Mouse (Mus musculus): Measurements from ENCODE around the gene Hist1h3c.

Hist1h3c gene

DNA sequence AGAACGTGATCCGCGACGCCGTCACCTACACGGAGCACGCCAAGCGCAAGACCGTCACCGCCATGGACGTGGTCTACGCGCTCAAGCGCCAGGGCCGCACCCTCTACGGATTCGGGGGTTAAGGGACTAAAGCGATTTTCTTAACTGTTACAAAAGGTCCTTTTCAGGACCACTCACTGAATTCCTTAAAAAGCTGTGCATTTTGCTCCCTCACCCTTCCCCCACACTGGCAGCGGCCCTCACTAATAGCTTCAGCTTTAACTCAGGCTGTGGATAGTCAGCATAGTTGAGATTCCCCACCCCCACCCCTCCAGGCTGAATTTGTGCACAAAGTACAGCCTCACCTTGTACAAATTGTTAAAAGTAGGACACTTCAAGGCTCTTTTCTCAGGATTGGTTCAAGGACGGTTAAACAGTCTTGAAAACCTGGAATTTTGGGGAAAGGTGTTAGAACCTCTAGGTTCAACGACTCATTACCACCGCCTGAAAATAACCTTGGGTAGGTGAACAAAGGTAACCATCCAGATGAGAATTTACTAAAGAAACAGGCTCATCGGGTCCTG is 11.9 kb upstream of the Hist1h3c start:
- DNase-seq: peak; percentile 29

DNA sequence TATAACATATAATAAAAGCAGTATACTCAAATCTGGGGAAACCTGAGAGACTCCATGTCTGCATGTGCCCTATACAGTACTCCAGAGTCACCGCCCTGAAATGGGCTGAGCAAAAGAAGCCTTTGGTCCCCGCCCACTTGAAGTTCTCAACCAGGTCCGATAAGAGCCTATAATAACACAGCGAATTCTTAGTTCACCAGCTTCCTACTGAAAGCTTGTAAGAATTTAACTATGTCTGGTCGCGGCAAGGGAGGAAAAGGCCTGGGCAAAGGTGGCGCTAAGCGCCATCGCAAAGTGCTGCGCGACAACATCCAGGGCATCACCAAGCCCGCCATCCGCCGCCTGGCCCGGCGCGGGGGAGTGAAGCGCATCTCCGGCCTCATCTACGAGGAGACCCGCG is 11.4 kb upstream of the Hist1h3c start, which contains the start of gene Hist1h4b:
Hist1h4b (plus strand) TSS at position 224 of the 400 bp plus-strand sequence.
- DNase-seq: peak; percentile 94

DNA sequence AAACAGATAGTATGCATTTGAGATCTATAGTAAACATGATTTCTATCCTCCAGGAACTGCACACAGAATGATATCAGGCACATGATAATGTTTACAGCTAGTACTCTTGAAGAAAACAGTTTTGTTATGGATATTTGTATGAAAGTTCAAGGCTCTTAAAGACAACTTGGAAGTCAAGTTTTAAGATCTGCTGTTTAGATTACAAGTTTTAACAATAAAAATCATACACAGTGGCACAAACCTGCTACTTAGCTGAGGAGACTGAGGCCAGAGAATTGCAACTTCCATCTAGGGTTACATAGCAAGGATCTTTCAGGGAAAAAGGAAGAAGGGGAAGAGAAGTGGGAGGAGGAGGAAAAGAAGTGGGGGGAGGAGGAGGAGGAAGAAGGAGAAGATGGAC is 9.6 kb upstream of the Hist1h3c start:
- DNase-seq: no peak

DNA sequence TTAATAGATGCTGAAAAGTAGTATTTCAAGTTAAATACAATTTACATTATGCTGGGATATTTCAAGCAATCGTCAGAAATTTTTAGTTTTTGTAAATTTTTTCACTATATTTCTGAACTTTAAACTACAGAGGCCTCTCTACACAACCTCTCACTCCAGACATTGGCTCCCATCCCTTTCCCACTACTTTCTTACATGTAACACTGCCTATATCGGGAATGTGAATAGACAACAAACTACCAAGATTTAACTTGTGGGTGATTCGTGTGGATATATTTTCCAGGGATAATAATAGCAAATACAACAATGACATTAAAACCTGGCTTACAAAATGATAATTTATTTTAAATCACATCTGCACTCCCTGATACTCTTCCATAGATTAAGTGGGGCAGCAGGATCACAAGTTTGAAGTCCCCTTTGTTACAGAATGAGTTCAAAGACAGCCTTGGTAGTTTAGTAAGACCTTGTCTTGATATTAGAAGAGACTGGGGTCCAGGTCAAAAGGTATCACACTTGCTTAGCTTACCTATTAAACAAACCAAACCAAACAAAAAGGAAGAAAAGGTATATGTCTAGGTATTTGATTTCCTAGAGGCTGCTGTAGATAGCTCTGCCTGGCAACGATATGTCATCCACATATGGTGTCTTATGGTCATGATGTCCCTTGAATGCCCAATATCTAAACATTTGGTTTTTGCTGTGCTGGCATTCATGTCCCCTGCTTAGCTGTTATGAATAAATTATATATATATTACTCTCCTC is 8.1 kb upstream of the Hist1h3c start:
- no peak for DNase-seq

DNA sequence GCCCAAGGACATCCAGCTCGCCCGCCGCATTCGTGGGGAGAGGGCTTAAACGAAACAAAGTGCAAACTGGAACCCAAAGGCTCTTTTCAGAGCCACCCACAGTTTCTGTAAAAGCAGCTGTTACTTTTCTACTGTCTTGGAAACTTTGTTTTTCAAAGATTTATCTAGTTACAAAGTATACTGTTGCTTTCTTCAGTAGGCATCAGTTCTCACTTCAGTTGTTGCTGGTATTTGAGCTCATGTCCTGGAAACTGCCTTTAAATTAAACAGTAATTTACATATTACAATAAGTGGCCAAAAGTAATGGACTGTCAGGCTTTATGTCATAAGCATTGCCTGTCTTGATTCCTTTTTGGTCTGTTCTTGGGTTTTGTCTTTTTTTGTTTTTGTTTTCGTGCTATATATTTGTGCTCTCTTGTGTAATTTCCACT is 7.4 kb upstream of the Hist1h3c start:
- DNase-seq: no peak

DNA sequence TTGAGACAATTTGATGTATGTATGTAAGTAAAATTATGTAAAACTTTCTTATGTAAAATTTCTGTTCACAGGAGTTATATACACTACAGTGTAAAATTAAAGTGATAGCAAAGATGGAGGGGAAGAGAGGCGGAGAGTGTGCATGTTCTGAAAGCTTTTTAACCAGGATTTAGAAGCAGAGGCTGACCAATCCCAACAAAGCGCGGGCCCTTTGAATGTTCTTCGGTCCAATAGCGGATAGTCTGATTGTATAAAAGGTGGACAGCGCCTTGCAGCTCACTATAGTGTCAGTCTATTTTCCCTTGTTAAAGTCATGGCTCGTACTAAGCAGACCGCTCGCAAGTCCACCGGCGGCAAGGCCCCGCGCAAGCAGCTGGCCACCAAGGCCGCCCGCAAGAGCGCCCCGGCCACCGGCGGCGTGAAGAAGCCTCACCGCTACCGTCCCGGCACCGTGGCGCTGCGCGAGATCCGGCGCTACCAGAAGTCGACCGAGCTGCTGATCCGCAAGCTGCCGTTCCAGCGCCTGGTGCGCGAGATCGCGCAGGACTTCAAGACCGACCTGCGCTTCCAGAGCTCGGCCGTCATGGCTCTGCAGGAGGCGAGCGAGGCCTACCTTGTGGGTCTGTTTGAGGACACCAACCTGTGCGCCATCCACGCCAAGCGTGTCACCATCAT is 6.8 kb upstream of the Hist1h3c start, which contains the start of gene Hist1h3b:
Hist1h3b (plus strand) TSS at position 201 of the 675 bp plus-strand sequence.
- DNase-seq: peak; percentile 91

DNA sequence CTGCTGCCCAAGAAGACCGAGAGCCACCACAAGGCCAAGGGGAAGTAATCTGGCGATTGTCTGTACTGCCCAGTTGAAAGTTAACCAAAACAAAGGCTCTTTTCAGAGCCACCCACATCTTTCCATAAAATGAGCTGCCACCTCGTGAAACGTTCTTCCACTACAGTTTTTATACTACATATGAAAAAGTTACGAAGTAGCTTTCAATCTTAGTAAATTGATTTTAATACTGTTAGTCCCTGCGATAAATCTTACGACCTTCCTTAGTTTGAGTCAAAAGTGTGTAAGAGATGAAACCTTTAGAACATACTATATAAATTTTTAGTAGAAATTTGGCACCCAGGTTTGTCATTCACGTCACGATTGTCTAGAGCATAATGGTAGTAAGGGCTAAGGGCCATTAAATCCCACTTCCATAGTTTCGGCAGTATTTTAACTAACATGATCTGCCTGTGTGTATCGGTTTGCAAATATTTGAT is 6.1 kb upstream of the Hist1h3c start:
- no peak for DNase-seq

DNA sequence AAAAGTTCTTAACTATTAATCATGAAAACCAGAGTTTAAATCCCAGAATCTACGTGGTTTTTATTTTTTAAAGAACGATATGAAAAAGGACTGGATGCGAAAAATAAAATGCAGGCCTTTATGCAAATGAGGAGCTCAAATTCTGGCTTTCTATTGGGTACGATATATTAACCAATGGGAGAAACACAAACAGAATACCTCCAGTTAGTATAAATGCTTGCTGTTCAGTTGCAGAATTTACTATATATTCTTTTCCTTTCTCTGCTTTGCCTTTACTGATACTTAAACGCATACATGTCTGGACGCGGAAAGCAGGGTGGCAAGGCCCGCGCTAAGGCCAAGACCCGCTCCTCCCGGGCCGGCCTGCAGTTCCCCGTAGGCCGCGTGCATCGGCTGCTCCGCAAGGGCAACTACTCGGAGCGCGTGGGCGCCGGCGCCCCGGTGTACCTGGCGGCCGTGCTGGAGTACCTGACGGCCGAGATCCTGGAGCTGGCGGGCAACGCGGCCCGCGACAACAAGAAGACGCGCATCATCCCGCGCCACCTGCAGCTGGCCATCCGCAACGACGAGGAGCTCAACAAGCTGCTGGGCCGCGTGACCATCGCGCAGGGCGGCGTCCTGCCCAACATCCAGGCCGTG is 5.6 kb upstream of the Hist1h3c start, which contains the start of gene Hist1h2ab:
Hist1h2ab (plus strand) TSS at position 288 of the 639 bp plus-strand sequence.
- peak; percentile 74 for DNase-seq

DNA sequence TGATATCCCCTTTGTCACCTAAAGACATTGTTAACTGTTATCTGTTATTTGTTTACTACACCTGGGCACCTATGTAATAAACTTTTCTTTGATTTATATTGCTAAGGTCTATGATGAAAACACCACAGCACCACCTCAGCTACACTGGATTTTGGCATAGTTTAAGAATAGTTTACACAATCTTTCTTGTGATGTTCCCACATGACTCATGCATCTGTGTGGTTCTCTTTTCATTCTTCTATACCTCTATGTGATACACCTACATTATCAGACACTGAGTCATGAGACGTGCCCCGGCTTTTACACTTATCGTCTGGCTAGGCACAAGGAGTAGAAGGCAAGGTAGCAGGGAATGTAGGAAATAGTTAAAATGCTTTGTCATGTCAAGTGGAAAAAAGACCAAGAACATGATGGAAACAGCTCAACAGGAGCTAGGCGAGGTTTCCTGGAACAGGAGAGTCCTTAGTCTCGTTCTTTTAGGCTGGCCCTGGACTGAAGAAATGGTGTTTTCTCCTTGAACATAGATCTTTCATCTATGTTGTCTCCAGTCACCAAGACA is 4.2 kb upstream of the Hist1h3c start:
- DNase-seq: no peak

DNA sequence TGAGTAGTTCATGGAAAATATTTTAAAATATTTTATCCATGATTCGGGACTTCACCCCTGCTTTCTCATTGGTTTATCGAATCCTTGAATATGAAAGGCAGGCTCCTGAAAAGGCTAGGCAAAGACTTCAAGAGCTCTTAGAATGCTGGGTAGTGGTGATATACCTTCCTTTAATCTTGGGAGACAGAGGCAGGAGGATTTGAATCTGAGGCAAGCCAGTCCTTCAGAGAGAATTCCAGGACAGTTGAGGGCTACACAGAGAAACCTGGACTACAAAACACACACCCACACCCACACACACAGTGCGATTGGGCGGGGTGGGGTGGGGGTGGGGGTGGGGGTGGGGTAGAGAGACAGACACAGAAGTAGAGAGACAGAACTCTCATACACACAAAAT is 2.5 kb upstream of the Hist1h3c start:
- DNase-seq: no peak

DNA sequence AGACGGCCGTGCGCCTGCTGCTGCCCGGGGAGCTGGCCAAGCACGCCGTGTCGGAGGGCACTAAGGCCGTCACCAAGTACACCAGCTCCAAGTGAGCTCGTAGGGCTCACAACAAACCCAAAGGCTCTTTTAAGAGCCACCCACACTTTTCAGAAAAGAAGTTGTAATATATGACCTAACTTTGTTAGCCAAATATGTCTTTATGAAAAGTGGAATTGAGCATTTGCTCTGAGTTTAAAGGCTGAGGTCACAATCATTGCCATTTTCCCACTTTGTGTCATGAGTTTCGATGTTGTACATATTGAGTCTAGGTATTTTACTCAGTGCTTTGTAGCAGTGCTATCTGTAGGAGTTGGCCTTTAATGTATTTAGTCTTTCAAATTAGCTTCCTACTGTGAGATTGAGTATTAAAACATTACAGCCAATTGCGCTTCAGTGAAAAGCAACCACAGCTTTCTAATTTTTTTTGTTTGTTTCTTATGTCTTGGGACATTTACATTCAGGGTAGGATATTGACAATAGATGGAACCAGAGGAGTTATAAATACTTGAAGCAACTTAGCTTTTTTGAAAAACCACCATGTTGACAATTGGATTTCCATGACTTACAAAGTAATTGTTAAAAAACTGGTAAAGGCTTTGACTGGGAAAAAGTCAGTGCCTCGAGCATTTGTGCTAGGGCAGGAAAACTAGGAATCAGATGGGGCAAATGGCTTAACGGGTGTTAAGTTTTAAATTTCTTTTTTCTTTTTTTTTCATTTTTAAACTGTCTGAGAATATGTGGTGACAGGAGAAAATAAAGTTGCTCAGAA is 1.9 kb upstream of the Hist1h3c start:
- no peak for DNase-seq

DNA sequence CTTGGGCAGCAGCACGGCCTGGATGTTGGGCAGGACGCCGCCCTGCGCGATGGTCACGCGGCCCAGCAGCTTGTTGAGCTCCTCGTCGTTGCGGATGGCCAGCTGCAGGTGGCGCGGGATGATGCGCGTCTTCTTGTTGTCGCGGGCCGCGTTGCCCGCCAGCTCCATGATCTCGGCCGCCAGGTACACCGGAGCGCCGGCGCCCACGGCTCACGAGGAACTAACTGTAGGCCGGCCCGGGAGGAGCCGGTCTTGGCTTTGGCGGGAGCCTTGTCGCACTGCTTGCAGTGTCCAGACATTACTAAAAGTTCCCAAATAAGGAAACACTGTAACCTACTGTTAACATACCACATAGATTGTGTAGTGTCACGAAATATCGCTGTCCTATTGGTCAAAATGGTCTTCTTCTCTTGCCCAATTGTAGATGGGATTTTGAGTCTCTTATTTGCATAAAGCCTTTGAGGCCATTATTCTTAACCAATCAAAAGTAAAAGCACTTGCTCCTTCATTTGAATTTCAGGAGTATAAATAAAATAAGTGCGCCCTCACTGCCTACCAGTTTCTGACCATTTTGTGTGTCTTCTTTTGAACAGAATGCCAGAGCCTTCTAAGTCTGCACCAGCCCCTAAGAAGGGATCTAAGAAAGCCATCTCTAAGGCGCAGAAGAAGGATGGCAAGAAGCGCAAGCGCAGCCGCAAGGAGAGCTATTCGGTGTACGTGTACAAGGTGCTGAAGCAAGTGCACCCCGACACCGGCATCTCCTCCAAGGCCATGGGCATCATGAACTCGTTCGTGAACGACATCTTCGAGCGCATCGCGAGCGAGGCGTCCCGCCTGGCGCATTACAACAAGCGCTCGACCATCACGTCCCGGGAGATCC is 1.0 kb upstream of the Hist1h3c start, which contains the start of gene Hist1h2bb:
Hist1h2bb (plus strand) TSS at position 534 of the 880 bp plus-strand sequence.
- DNase-seq: peak; percentile 73

DNA sequence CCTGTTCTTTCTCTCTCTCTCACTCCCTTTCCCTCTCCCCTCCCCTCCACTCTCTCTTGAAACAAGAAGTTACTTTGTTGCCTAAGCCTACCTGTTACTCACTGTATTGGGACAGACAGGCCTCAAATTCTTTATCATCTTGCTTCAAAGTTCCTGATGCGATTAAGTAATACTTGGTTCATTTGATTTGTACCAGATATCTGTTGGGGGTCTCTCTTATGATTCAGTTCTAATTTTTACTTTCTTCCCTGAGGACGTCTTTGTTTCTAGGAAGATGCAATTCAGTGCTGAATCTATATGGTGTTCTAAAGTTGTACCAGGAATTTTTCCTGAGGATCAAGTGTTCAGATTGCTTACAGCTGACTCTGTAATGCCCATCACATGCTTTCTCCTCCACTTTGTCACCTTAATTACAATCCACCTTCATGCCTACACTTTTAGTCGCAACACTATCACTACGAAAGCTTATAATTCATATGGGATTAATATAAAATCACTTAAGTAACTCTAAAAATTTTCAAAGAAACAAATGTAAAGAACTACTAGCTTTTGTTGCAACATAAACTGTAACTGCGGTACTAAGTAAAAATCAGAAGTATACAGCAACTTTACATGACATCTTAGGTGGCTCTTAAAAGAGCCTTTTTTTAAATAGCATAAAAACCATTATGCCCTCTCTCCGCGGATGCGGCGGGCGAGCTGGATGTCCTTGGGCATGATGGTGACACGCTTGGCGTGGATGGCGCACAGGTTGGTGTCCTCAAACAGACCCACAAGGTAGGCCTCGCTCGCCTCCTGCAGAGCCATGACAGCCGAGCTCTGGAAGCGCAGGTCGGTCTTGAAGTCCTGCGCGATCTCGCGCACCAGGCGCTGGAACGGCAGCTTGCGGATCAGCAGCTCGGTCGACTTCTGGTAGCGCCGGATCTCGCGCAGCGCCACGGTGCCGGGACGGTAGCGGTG is 701 bp downstream of the Hist1h3c start:
- DNase-seq: peak; percentile 28

DNA sequence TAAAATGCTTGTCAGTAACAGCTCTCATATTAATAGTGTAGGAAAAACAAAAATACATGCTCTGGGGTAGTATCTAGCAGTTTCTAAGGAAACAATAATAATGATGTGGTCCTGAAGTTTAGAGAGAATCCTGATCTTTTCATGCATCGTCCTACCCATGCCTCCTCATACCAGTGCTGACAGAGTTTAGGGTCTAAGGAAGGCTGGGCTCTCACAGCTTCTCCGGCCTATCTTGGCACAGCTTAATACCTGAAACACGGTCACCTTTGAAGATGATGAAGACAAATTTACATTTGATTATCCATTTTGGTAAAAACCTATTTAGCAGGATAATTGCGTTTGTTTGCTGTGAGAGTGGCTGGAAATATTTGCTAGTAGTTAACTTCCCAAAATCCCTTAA is 1.4 kb downstream of the Hist1h3c start:
- no peak for DNase-seq

DNA sequence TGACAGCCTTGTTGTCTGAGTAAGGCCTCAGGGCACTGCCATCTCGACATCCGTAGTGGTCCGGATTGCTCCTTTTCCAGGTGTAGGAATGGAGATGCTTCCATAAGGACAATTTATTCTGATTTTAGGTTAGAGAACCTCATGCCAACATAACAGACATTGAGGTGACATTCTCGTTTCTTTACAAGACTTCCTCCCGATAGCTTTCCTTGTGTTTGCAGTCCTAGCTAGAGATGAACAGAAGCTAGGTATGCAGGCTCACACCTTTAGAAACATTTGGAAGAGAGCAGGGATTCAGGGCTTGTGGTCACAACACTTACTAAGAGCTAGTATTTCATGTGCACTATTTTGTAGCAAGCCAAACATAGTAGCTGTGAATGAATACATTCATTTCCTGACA is 2.2 kb downstream of the Hist1h3c start:
- DNase-seq: no peak

DNA sequence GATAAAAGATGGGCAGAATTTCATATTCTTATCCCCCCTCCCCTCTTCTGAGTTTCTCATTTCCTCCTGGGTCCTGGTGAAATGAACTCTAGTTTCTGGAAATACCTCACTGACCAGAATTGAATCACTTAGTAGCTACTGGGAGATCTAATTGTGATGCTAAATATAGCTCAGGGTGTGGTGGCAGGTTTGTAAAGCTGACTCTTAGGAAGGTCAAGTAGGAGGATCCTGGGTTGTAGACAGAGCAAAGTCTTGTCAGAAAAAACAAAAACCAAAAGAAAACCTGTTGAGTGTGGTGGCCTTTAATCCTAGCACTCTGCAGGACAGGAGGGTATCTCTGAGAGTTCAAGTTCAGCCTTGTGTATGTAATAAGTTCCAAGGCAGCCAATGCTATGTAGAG is 3.4 kb downstream of the Hist1h3c start:
- DNase-seq: no peak

DNA sequence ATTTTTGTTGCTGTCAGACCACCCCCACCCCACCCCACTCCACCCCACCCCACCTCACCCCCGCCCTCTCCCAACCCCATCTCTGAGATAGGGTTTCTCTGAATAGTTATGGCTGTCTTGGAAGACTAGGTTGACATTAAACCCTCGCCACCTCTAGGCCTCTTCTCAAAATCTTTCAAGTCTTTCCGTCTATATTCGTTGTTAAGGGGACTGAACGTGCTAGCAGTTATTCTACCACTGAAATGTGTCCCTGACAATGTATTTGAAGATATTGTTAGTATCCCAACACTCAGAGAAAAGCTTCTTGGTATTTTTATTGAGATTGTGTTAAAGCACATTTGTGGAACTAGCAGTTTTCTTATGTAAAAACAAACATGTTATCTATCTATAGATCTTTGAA is 4.5 kb downstream of the Hist1h3c start:
- no peak for DNase-seq

DNA sequence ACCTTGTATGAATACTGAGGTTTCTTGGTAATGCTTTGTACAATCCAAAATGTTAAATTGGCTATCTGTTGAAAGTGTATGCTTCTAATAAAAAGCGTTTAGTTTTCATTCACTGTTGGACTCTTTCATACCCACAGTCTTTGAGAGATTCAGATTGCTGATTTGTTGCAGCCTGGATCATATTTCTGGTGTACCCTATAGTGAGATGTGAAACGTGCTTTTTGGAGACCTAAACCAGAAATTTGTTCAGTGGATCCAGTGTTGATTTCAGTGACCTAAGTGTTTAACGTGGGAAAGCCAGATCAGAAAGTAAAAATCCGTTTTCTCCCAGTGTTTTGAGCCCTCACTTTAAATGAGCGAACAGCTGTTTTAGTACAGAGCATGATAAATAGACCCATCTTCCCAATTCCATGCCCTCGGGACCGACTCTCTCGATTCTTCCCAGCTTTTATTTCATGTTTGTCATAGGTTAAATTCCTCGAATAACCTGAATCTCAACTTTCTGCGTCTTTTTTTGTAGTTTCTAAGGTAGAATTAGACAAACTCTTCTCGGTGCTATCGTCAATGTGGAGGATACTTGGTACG is 5.1 kb downstream of the Hist1h3c start:
- DNase-seq: no peak

DNA sequence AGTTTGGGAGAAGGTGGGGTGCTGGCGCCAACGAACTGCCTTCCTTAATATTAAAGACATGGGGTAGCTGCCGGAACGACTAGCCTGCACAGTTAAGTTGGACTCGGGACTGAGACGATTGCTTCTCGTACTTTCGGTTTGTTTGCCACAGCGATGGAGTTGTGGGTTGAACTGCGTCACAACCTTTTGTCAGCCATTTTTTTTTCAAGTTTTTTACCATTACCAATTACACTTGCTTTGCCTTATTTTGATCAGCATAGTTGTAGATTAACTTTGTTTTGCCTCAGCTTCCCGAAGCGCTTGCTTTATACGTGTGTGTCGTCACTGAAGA is 5.5 kb downstream of the Hist1h3c start:
- DNase-seq: no peak

All from thymus, postnatal 14 days (tissue).